Mouse (Mus musculus): Measurements from ENCODE around the gene Vsig10l.

- no peak for TF ChIP-seq POLR2A (IDR thresholded peaks at IDR 0.05; ENCODE audit: control insufficient read depth, low read depth, low read length)
- no peak for TF ChIP-seq CTCF (IDR thresholded peaks at IDR 0.05; ENCODE audit: control insufficient read depth, insufficient read depth, insufficient replicate concordance, low read depth, low read length)
Measured at GRCm38 (mm10) chr7:43476376-43476775, 13.4 kb downstream of the Vsig10l start.

Data from testis, adult 2 months (tissue).